21 mouse cellular contexts compared by ENCODE assay signal in genomic region chr19:34844047-34844446, GRCm38 (mm10). TPM values are rescaled to one million over a fixed set of nuclear protein-coding genes. Genes with fewer than 3 reads are reported as not detected.
DNase-seq lines count a peak whose midpoint lies in the region; ATAC-seq and TF ChIP-seq lines count a peak whose summit lies in the region.
"Had no signal": no experiment of that assay in that cellular context is flagged by ENCODE, and none has a peak within 500 bp of the region (broad histone marks: within the 10 kb centered on the region; RNA-seq: fewer than 3 reads in every experiment).

No protein-coding gene starts in this region.

- H3K79me2 ChIP-seq in heart, adult 2 months (replicated peaks; ENCODE audit: control insufficient read depth, insufficient read depth, low read length): no peaks in the 10 kb centered on the region; the same call in 1 of the 2 replicates

- H3K9me3 ChIP-seq in heart, embryonic 16.5 days (replicated peaks; ENCODE audit: control insufficient read depth, low read length): no peaks in the 10 kb centered on the region
- H3K9me3 ChIP-seq: embryonic facial prominence, embryonic 15.5 days; G1E; hindbrain, embryonic 10.5 days; limb, embryonic 15.5 days had no signal

- no peaks in the 10 kb centered on the region for H3K27me3 ChIP-seq in heart, embryonic 16.5 days (ENCODE audit: control insufficient read depth, insufficient read depth, low read length)
- H3K27me3 ChIP-seq in heart, adult 2 months (ENCODE audit: control insufficient read depth, insufficient read depth, low read length): no peaks in the 10 kb centered on the region
- H3K27me3 ChIP-seq in testis, adult 2 months (ENCODE audit: control insufficient read depth, insufficient read depth, low read length): no peaks in the 10 kb centered on the region
- H3K27me3 ChIP-seq: embryonic facial prominence, embryonic 15.5 days; limb, embryonic 15.5 days had no signal

- H3K4me1 ChIP-seq in heart, embryonic 16.5 days (ENCODE audit: control insufficient read depth, insufficient read depth, low read length): peaks cover 42% of the 10 kb centered on the region
- H3K4me1 ChIP-seq in heart, adult 2 months (ENCODE audit: control insufficient read depth, insufficient read depth, low read length): peaks cover 4% of the 10 kb centered on the region; the same call in 1 of the 2 replicates
- H3K4me1 ChIP-seq in testis, adult 2 months (ENCODE audit: control insufficient read depth, insufficient read depth, low read length): peaks cover 5% of the 10 kb centered on the region

- H3K4me2 ChIP-seq in heart, embryonic 16.5 days (ENCODE audit: low read depth, low read length): peak overlapping the region; percentile 43; the same call in 1 of the 2 replicates
- H3K4me2 ChIP-seq: embryonic facial prominence, embryonic 15.5 days; limb, embryonic 15.5 days had no signal

- intact Hi-C loops in heart, adult 2 months (cut with DNase I): no loop called here

- 19% methylated on average over 9 of the region's 9 CpGs for WGBS in heart, embryonic 16.5 days
- 5% methylated on average over 9 of the region's 9 CpGs for WGBS in heart, adult 2 months

- peak; percentile 14 to 26 for DNase-seq in cerebellum, postnatal 14 days
- DNase-seq in cerebellum, postnatal 4 days (ENCODE audit: low spot score in 2 of 2): no peak
- DNase-seq in heart, adult 2 months: no peak
- no peak for DNase-seq in testis, postnatal 14 days (ENCODE audit: low spot score)
- DNase-seq in adrenal gland, postnatal 36 days: no peak
- no peak for DNase-seq in adrenal gland, adult 8-10 months
- DNase-seq: gastrocnemius, postnatal 25 days; kidney, adult 18-20 months; lung, postnatal 10 days; right cerebral cortex, postnatal 14 days; spleen, adult 18-20 months; thymus, adult 2 months had no signal

- TF ChIP-seq POLR2A in heart, adult 2 months (IDR thresholded peaks at IDR 0.05; ENCODE audit: insufficient read depth, low read depth, low read length): no peak
- no peak for TF ChIP-seq POLR2A in testis, adult 2 months (IDR thresholded peaks at IDR 0.05; ENCODE audit: control insufficient read depth, low read depth, low read length)

- H3K4me3 ChIP-seq in heart, embryonic 16.5 days (ENCODE audit: low read length): peak overlapping the region; percentile 3; the same call in 1 of the 2 replicates
- no peak overlapping the region for H3K4me3 ChIP-seq in heart, adult 2 months
- H3K4me3 ChIP-seq in testis, adult 2 months (ENCODE audit: control insufficient read depth, low read depth, low read length): no peak overlapping the region
- H3K4me3 ChIP-seq: embryonic facial prominence, embryonic 15.5 days; hindbrain, embryonic 10.5 days; limb, embryonic 15.5 days had no signal

- TF ChIP-seq CTCF in heart, adult 2 months (IDR thresholded peaks at IDR 0.05): no peak
- TF ChIP-seq CTCF in testis, adult 2 months (IDR thresholded peaks at IDR 0.05; ENCODE audit: control insufficient read depth, insufficient read depth, insufficient replicate concordance, low read depth, low read length): no peak

- ATAC-seq in heart, embryonic 16.5 days (replicated peaks; ENCODE audit: extremely low read depth, insufficient read depth, low FRiP score): no peak
- ATAC-seq: hindbrain, postnatal 0 days; midbrain, embryonic 16.5 days had no signal

- H3K27ac ChIP-seq in heart, embryonic 16.5 days (ENCODE audit: low read length): peak overlapping the region; percentile 7; the same call in 1 of the 2 replicates
- no peak overlapping the region for H3K27ac ChIP-seq in heart, adult 2 months
- peak overlapping the region; percentile 5; the same call in 1 of the 2 replicates for H3K27ac ChIP-seq in testis, adult 2 months (ENCODE audit: control insufficient read depth, insufficient read depth, low read depth, low read length)
- H3K27ac ChIP-seq: embryonic facial prominence, embryonic 15.5 days; hindbrain, embryonic 10.5 days; hindbrain, postnatal 0 days; kidney, postnatal 0 days; limb, embryonic 15.5 days had no signal

- H3K9ac ChIP-seq in heart, embryonic 16.5 days (ENCODE audit: low read length): peak overlapping the region; percentile 57
- H3K9ac ChIP-seq in heart, adult 2 months (ENCODE audit: low read depth, low read length): no peak overlapping the region
- H3K9ac ChIP-seq: embryonic facial prominence, embryonic 15.5 days; limb, embryonic 15.5 days had no signal

- H3K36me3 ChIP-seq in heart, embryonic 16.5 days (ENCODE audit: control insufficient read depth, insufficient read depth): peaks cover 10% of the 10 kb centered on the region
- peaks cover 1% of the 10 kb centered on the region; the same call in 1 of the 2 replicates for H3K36me3 ChIP-seq in heart, adult 2 months (ENCODE audit: control insufficient read depth, insufficient read depth, low read length)
- H3K36me3 ChIP-seq in testis, adult 2 months (ENCODE audit: control insufficient read depth, insufficient read depth, low read length): no peaks in the 10 kb centered on the region

- TF ChIP-seq EP300 in heart, adult 2 months (IDR thresholded peaks at IDR 0.05; ENCODE audit: insufficient read depth, low read depth, low read length): no peak

RNA-seq across cellular contexts. Expression of gene Pank1, which starts 35.2 kb away (rescaled TPM):
- 12.9 and 14.8 TPM in 2 replicates for polyA plus RNA-seq in heart, embryonic 16.5 days (2015; fragmentation: Nextera tagmentation; extraction: Ambion mirVana)
- total RNA-seq in heart, adult 2 months (2021): 10 to 100 TPM; 38.1 to 48.3 TPM
- 6.5 and 10.0 TPM in 2 replicates for polyA plus RNA-seq in heart, adult 2 months (2012; rRNA removed)
- 3.1 and 6.4 TPM in 2 replicates for polyA plus RNA-seq in testis, adult 2 months (2012; rRNA removed)
- 10 to 100 TPM; 52.3 to 93.0 TPM for total RNA-seq in adrenal gland, postnatal 36 days (2021)
- 10 to 100 TPM; 39.0 to 70.9 (median 46.7) TPM for total RNA-seq in adrenal gland, adult 8-10 months (2022)

Comparison
In these comparisons a context has a peak if more than half of its experiments do, and no peak if none do; other contexts are left out.
1. DNase-seq: peak in cerebellum, postnatal 14 days (2 of 2); none in cerebellum, postnatal 4 days (0 of 2), heart, adult 2 months (0 of 2), testis, postnatal 14 days (single experiment), adrenal gland, postnatal 36 days (0 of 2) and adrenal gland, adult 8-10 months (single experiment).